Mouse (Mus musculus): ENCODE results near the gene Cox4i1. TPM values are rescaled to one million over a fixed set of nuclear protein-coding genes. Genes with fewer than 3 reads are reported as not detected.

The Cox4i1 gene
- total RNA-seq, 1 experiment from 2014 or later: 2,387 TPM

- no peak for DNase-seq
Measured at GRCm38 (mm10) chr8:120656322-120657052, 11.5 kb upstream of the Cox4i1 start.

GRCm38 (mm10) chr8:120657415-120657814 is 10.6 kb upstream of the Cox4i1 start:
- DNase-seq: no peak

DNA sequence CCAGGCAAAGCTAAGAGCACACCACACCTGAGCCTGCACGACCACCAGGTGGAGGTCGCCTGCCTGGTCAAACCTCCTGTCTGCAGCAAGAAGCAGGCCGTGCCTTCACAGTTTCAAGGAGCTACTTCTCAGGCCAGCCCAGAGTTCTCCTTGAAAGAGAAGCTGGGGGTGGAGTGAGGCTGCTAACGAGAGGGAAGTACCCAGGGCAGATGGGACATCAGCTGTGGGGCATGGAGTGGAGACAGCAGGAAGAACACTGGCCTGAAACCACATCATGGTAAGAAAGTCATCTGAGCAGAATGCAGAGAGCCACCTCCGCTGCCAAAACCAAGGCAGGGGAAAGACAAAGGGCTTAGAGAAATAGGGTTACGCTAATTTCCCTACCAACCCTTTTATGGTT is 3.5 kb upstream of the Cox4i1 start:
- no peak for DNase-seq

- no peak for DNase-seq
Measured at GRCm38 (mm10) chr8:120665726-120666455, 2.1 kb upstream of the Cox4i1 start.

- no peak for DNase-seq
Measured at GRCm38 (mm10) chr8:120666807-120667470, 1.1 kb upstream of the Cox4i1 start.

GRCm38 (mm10) chr8:120668374-120668905 is 418 bp downstream of the Cox4i1 start, which contains the start of gene Emc8:
Gene Emc8, minus strand, starts transcription at chr8:120668573.
- DNase-seq: peak; percentile 70

GRCm38 (mm10) chr8:120671775-120672174 is 3.8 kb downstream of the Cox4i1 start:
- no peak for DNase-seq

DNA sequence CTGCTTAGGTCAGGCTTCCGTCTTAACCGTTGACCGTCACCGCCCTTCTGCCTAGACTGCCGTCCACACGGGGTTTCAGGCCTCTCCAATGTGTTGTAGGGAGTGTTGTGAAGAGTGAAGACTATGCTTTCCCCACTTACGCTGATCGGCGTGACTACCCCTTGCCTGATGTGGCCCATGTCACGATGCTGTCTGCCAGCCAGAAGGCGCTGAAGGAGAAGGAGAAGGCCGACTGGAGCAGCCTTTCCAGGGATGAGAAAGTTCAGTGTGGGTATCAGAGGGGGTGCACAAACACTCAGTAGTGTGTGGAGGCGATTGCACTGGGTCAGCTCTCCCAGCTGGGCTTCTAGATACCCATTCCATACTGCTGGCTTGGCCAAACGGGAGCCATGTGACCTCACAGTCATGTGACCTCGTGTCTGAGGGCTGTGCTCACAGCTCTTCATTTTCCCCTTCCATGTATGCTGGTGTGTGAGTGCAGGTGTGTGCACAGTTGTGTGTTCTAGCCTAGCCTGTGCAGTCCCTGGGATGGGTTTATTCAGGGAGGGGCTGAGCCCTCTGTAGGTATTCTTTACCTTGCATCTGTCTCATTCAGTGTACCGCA is 4.7 kb downstream of the Cox4i1 start:
- no peak for DNase-seq

GRCm38 (mm10) chr8:120673298-120673697 is 5.3 kb downstream of the Cox4i1 start:
- DNase-seq: no peak

- DNase-seq: no peak
Measured at GRCm38 (mm10) chr8:120675718-120676117, 7.7 kb downstream of the Cox4i1 start.

GRCm38 (mm10) chr8:120678447-120678846 is 10.4 kb downstream of the Cox4i1 start:
- DNase-seq: peak; percentile 90

DNA sequence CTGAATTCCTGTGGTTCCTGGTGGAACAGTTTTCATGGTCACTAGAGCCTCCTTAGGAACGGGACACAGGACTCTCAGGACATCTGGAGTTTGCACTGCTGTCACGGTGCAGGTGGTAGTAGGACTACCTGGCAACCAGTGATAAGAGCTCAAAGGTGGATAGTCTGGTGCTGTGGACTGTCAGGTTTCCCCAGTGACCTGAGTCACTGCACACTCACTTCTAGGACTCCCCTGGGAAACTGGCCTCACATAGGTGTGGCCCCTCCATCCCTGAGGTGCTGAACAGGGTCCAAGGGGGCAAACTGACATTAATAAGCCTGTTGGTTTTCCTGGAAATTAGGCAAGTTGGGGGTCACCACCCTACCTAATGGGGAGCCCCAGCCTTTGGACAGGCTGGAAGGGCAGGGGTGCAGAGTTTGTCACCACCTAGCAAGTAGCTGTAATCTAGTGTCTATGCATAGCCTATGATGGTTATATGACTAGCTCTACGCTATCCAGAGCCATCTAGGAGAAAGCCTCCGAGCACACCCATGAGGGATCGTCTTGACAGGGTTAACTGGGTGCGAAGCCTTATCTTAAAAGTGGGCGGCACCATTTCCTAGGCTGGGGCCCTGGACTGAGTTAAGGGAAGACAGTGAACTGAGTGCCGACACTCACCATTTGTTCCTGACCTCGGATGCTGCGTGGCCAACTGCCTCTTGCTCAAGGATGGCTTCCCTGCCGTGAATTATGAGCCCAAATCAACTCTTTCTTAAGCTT is 11.8 kb downstream of the Cox4i1 start:
- DNase-seq: peak; percentile 33

DNA sequence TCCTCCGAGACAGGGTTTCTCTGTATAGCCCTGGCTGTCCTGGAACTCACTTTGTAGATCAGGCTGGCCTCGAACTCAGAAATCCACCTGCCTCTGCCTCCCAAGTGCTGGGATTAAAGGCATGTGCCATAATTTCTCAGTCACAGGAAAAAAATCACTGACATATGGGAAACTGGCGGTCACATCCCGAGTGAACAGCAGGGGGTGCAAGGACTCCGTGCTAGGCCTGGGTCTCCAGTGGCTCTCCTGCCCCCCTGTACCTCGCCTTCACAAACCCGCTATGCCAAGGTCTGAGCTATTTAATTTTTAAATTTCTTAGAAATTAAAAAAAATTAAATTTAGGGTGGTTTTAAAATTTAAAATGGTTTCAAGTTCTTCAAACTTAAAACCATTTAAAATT is 12.4 kb downstream of the Cox4i1 start:
- peak; percentile 68 for DNase-seq

DNA sequence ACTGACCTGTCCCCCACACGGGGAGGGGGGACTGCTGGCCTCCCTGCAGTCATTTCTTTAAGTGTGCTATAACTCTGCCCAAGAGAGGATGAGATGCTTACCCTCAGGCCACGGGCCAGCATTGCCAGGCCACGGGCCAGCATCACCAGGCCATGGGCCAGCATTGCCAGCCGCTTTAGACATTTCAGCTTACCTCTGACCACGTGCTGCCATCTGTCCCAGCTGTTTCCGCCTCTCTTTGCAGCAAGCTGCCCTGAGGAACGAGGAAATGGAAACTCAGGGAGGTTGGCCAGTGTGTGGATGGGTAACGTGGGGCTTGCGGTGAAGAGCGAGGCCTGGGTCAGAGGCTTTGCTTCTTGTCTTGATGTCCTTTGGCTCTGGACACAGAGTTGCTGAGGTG is 13.1 kb downstream of the Cox4i1 start:
- no peak for DNase-seq

DNA sequence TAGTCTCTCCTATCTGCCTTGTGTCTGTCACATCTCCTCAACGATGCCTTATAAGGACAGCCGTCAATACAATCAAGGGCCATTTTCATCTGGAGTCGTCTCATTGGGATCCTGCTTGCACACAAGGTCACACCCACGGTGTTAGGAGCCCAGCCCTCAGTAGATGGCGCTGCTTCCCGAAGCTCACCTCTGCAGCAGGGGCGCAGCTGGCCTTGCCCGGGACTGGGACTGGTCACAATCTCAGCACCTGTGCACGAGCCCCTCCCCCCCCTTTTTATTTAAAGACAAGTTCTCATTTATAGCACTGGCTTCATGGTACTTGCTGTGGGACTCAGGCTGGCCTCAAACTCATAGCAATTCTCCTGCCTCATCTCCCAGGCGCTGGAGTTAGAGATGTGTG is 15.6 kb downstream of the Cox4i1 start:
- DNase-seq: peak; percentile 89

DNA sequence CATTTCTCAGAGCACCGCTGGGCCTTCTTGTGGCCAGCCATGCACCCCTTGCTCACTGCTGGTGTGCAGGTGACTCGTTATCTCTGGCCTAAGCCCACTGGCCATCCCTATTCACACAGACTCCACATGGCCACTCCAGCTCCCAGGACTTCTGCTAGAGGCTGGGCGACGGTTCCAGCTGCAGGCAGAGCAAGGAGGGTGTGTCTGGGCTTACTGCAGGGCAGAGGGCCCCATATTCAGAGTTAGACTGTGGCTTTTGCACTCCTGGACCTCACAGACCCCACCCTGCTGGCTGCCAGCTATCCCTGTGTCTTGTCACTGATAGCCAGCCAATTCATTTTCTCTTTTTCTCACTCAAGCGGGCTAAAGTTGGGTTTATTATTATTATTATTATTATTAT is 16.1 kb downstream of the Cox4i1 start:
- DNase-seq: no peak

DNA sequence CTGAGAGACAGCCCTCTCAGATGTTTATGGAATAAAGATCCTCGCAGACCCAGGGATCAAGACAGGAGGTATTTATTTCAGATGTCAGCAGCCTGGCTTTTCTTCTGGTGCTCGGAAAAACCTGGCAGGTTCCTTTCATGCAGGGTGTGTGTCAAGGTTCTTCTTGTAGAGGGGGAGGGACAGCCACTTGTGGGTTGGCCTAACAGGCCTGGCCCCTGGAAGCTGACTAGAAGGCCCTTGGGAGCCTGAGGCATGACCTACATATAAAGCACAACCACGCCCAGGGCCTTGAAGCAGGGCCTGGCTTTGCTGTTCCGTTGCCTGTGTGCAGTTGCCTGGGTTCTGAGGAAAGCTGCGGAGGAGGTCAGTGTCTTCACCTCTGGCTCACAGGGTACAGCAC is 17.1 kb downstream of the Cox4i1 start:
- peak; percentile 88 for DNase-seq

GRCm38 (mm10) chr8:120685591-120685990 is 17.6 kb downstream of the Cox4i1 start:
- no peak for DNase-seq

- peak; percentile 67 for DNase-seq
Measured at GRCm38 (mm10) chr8:120686051-120686450, 18.0 kb downstream of the Cox4i1 start.

DNA sequence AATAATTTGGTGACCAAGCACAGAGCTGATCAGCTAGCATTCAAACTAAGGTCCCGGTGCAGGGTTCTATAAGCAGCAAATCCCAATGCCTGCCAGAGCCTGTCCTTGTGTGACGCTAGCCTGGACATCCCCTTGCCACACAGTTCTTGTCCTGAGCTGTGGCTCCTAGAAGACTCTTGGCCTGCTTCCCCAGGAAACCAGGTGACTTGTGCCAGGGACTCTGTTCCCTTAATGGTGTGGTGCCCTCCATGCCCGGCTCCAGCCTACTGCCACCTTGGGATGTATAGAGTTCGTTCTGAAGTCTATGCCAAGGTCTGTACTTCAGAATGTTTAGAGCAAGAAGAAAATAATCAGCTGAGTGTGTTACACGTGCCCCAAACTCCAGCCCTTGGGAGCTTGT is 18.6 kb downstream of the Cox4i1 start:
- peak; percentile 46 for DNase-seq

DNA sequence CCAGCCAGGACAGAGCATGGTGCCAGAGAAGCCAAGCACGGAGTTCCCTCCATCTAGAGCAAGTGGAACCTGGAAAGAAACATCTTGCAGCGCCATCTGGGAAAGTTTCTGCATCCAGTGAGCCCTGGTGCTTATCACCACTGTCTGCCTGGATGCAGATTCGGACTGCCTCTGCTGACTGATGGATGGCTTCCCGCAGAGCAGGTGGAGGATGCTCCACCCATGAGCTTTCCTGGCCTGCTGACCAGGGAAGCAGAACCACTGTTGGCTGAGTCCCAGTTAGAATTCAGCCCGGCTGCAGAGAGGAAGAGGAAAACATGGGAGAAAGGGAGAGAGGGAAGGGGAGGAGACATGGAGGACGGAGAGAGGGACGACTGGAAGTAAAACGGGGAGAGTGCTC is 19.8 kb downstream of the Cox4i1 start:
- peak; percentile 52 for DNase-seq

DNA sequence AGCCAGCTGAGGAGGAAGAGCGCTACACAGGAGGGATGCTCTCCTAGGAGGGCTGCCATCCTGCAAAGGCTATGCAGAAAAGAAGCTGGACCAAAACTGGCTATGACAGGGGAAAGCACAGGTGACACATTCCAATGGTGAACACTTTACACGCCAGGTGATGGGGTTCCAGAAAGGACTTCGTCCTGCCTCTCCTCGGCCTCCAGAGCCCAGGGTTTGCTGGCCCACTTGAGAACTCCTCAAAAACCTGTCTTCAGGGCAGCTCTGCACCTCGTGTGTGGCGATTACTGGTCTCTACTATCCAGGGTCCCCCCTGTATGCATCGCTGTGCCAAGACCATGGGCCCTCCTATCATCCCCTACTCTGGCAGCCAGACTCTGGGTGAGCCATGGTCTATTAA is 20.5 kb downstream of the Cox4i1 start:
- DNase-seq: no peak
